Mouse (Mus musculus) lung, embryonic 15.5 days (tissue): ENCODE data around the gene Sccpdh. TPM values are rescaled to one million over a fixed set of nuclear protein-coding genes. Genes with fewer than 3 reads are reported as not detected.
"Not testable (repeated sequence)": the region's sequence is repeated elsewhere in the genome, so short reads cannot be mapped to it uniquely, and the experiment has no call there.

Source experiments
- ATAC-seq: fragments of 200-750 bp; cut with Nextera tagmentation; 2 replicates; pipeline ENCODE4 v1.8.0; 2017; ENCODE audit warnings: moderate number of reproducible peaks, borderline replicate concordance; ENCODE audit not compliant: low FRiP score, low TSS enrichment; ENCODE audit errors: extremely low read depth
- H3K27ac ChIP-seq: fragments of 300-500 bp; sonication (generic); 2 replicates; pipeline ENCODE4 v1.5.1; 2015; ENCODE audit warnings: moderate library complexity, mild to moderate bottlenecking, inconsistent platforms
- H3K27me3 ChIP-seq: fragments of 300-500 bp; sonication (generic); 2 replicates; pipeline ENCODE4 v1.6.1; 2015; ENCODE audit warnings: inconsistent platforms
- H3K36me3 ChIP-seq: fragments of 300-500 bp; sonication (generic); 2 replicates; pipeline ENCODE4 v1.6.1; 2015; ENCODE audit warnings: inconsistent platforms
- H3K4me1 ChIP-seq: fragments of 300-500 bp; sonication (generic); 2 replicates; pipeline ENCODE4 v1.6.1; 2015; ENCODE audit warnings: inconsistent platforms
- H3K4me2 ChIP-seq: fragments of 300-500 bp; sonication (generic); 2 replicates; pipeline ENCODE4 v1.6.1; 2015; ENCODE audit warnings: inconsistent platforms, mild to moderate bottlenecking, moderate library complexity
- H3K4me3 ChIP-seq: fragments of 300-500 bp; sonication (generic); 2 replicates; pipeline ENCODE4 v1.5.1; 2015; ENCODE audit warnings: mild to moderate bottlenecking, inconsistent platforms
- H3K9ac ChIP-seq: fragments of 300-500 bp; sonication (generic); 2 replicates; pipeline ENCODE4 v1.6.1; 2015; ENCODE audit warnings: inconsistent platforms
- H3K9me3 ChIP-seq: fragments of 300-500 bp; sonication (generic); 2 replicates; pipeline ENCODE4 v1.6.1; 2016; ENCODE audit warnings: inconsistent platforms
- WGBS: fragments of 180-500 bp; shearing (Covaris S2); methylation state at CpG from one replicate; pipeline ENCODE4 v1.1.7; 2015; 5-methylcytosine and 5-hydroxymethylcytosine counted together
- polyA plus RNA-seq: library from polyadenylated mRNA; unstranded; fragments of >200 nt; fragmentation: Nextera tagmentation; extraction: Ambion mirVana; gene quantifications from 2 replicates; pipeline ENCODE4 v1.2.1, GENCODE M21; 2015

Gene Sccpdh
- polyA plus RNA-seq, 1 experiment from 2014 or later, result 76.7 TPM

DNA sequence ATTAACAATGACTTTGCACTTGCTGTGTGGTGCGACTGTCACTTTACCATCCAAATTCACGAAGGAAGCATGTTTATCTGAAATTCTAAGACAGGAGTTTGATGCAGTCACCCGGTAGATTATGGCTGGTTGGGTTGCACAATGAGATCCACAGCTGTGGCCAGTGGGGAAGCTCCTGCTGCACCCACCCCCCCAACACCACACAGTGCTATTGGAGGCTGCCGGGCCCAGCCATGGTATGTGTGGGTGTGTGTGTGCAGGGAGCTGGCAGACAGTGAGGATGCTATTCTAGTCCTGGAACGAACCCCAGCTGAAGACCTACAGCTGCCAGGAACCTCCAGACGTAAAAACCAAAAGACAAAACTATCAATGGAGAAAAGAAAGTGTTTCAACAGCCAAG lies 41.4 kb downstream of the Sccpdh start:
- Histone ChIP-seq H3K36me3 (no peaks in the 10 kb centered on the region), H3K27ac (no peak overlapping the region), H3K4me3 (no peak overlapping the region), H3K9me3 (no peaks in the 10 kb centered on the region), H3K4me2 (no peak overlapping the region), H3K4me1 (no peaks in the 10 kb centered on the region), H3K27me3 (no peaks in the 10 kb centered on the region), H3K9ac (no peak overlapping the region)
- ATAC-seq, result no peak
- WGBS, result 56% methylated on average over 6 of the region's 6 CpGs

DNA sequence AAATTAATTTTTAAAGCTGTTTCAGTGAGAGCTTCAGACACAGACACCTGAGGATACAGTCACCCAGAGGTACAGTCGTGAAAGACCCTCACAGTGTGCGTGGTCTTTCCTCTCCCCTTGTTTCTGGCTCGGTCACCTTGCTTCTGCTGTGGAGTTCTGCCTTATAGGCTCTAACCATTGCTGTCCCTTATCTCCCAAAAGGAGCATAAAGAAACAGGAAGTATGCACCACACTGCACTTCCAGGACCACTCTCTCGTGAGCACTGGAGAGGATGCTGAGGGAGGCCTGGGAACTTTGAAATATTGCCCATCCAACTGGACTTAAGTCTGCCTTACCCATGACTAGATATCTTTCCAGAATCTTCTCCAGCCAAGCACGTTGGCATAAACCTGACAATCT lies 42.7 kb downstream of the Sccpdh start:
- Histone ChIP-seq H3K4me3 (no peak overlapping the region), H3K4me1 (no peaks in the 10 kb centered on the region), H3K27me3 (no peaks in the 10 kb centered on the region), H3K9ac (no peak overlapping the region), H3K4me2 (no peak overlapping the region), H3K27ac (no peak overlapping the region), H3K36me3 (no peaks in the 10 kb centered on the region), H3K9me3 (no peaks in the 10 kb centered on the region)
- ATAC-seq, result no peak
- 73% methylated on average over 5 of the region's 5 CpGs for WGBS

DNA sequence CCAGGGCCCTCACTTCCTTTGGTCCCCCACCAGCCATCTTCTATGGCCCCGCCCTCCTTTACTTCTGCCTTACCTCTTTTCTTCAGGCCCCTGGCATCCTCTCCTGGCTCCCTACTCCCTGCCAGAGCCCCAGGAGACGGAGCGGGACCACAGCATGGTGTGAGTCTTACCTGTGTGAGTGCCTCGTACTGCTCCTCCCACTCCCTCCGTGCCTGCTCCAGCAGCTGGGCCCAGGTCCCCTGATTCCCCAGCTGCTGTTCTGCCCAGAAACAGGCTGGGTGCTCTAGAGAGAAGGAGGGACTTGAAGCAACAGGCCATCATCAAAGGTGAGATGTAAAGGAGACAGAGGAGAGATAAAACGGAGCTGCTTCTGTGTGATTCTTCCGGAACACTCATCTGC lies 44.6 kb downstream of the Sccpdh start:
- Histone ChIP-seq H3K4me1 (no peaks in the 10 kb centered on the region), H3K4me2 (no peak overlapping the region), H3K27me3 (no peaks in the 10 kb centered on the region), H3K36me3 (no peaks in the 10 kb centered on the region), H3K9ac (no peak overlapping the region), H3K4me3 (no peak overlapping the region), H3K27ac (no peak overlapping the region), H3K9me3 (no peaks in the 10 kb centered on the region)
- 74% methylated on average over 7 of the region's 7 CpGs for WGBS
- ATAC-seq, result no peak

DNA sequence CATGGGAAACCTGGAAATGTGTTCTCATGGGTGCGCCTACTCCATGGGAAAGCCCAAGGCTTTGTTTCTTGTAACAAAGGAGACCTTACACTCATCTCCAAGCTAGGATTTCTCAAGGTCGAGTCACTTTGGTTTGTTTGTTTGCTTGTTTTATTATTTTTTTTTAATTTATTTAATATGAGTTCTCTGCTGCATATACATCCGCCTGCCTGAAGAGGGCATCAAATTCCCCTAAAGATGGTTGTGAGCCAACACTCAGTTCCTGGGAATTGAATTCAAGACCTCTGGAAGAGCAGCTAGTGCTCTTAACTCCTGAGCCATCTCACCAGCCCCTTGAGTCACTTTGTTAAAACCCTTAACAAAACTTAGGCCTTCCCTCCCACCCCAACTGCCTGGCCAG lies 45.4 kb downstream of the Sccpdh start:
- no peak for ATAC-seq
- Histone ChIP-seq H3K4me1 (no peaks in the 10 kb centered on the region), H3K9ac (no peak overlapping the region), H3K36me3 (no peaks in the 10 kb centered on the region), H3K4me3 (no peak overlapping the region), H3K9me3 (no peaks in the 10 kb centered on the region), H3K27ac (no peak overlapping the region), H3K4me2 (no peak overlapping the region), H3K27me3 (no peaks in the 10 kb centered on the region)
- WGBS, result 78% methylated on average over 3 of the region's 3 CpGs

DNA sequence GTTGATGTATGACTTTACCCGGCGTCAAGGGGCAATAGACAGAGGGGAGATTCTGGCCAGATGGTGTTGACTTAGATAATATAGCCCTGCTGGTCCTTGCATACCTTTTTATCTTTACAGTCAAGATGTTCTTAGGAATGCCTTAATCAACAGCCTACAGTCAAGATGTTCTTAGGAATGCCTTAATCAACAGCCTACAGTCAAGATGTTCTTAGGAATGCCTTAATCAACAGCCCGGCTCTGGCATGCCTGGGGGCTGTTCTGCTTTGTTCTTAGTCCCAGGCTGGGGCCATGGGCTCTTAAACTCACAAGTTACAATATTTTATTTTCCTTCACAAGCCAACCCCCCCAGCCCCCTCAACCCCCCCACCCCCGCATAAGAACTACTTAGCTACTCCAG lies 47.3 kb downstream of the Sccpdh start:
- H3K4me1 ChIP-seq, H3K9me3 ChIP-seq, H3K9ac ChIP-seq, ATAC-seq, H3K4me3 ChIP-seq, H3K27me3 ChIP-seq, H3K4me2 ChIP-seq, H3K27ac ChIP-seq, H3K36me3 ChIP-seq: not testable (repeated sequence)
- 58% methylated on average over 4 of the region's 4 CpGs for WGBS

DNA sequence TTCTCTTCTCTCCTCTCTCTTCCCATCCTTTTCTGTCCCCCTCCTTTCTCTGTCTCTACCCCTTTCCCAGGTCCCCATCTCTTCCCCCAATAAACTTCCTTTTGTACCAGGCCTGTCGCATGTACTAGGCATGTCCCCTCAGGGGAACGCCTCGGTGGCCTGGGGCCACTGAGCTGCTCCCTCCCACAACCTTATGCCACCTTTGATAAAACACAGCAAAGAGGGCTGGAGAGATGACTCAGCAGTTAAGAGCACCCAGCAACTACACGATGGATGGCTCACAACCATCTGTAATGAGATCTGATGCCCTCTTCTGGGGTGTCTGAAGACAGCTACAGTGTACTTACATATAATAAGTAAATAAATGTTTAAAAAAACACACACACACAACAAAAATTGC lies 47.8 kb downstream of the Sccpdh start:
- Histone ChIP-seq H3K4me2 (no peak overlapping the region), H3K9ac (no peak overlapping the region), H3K27me3 (no peaks in the 10 kb centered on the region), H3K36me3 (no peaks in the 10 kb centered on the region), H3K9me3 (no peaks in the 10 kb centered on the region), H3K4me1 (no peaks in the 10 kb centered on the region), H3K4me3 (no peak overlapping the region), H3K27ac (no peak overlapping the region)
- no peak for ATAC-seq
- WGBS, result 87% methylated on average over 4 of the region's 4 CpGs

DNA sequence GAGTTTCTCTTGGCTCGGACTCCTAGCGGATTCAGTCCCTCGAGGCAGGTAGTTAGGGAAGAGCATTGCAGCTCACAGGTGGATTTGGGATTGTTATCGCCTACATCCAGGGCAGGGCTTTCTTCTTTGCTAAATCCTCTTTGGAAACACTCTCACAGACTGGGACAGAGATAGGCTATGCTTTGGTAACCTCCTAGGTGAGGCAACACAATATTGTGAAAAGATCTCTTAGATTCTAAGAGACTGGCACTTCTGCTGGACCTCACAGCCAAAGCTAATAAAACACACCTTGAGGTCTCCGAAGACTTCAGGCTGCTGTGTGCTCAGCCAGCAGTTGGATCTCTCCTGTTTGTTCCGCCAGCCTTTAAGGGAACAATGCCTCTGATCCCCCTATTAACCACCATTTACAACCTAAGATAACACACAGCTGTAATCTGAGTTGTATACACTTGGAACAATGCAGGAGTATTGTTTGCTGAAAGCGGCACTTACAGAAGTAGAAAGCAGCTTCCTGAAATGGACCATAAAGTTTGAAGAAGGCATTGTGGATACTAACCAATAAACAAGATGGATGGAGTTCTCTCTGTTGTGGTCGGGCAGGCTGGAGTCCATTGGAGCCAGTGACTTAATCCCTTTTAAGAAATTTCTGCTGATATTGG lies 54.9 kb downstream of the Sccpdh start:
- H3K36me3 ChIP-seq, result no peaks in the 10 kb centered on the region
- no peak overlapping the region for H3K9ac ChIP-seq
- ATAC-seq, result no peak
- H3K9me3 ChIP-seq, result no peaks in the 10 kb centered on the region
- no peaks in the 10 kb centered on the region for H3K27me3 ChIP-seq
- no peak overlapping the region for H3K27ac ChIP-seq
- H3K4me2 ChIP-seq, result no peak overlapping the region
- 59% methylated on average over 8 of the region's 8 CpGs for WGBS
- no peak overlapping the region for H3K4me3 ChIP-seq
- H3K4me1 ChIP-seq, result no peaks in the 10 kb centered on the region

DNA sequence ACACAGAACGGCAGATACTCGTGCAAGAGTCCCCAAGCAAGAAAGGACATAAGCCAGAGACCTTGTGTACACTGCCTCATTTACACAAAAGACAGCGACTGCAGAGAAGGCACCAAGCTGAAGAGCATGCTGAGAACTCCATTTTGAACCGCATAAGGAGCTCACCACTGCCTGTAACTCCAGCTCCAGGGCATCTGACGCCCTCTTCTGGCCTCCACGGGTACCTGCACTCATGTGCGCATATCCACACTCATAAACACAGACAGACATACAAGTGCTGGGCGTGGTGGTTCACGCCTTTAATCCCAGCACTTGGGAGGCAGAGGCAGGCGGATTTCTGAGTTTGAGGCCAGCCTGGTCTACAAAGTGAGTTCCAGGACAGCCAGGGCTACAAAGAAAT lies 60.7 kb downstream of the Sccpdh start:
- H3K4me1 ChIP-seq, result no peaks in the 10 kb centered on the region
- ATAC-seq, result no peak
- H3K4me2 ChIP-seq, result no peak overlapping the region
- H3K9me3 ChIP-seq, result no peaks in the 10 kb centered on the region
- H3K36me3 ChIP-seq, result no peaks in the 10 kb centered on the region
- WGBS, result 88% methylated on average over 10 of the region's 10 CpGs
- no peak overlapping the region for H3K9ac ChIP-seq
- H3K27ac ChIP-seq, result no peak overlapping the region
- H3K27me3 ChIP-seq, result no peaks in the 10 kb centered on the region
- H3K4me3 ChIP-seq, result no peak overlapping the region

DNA sequence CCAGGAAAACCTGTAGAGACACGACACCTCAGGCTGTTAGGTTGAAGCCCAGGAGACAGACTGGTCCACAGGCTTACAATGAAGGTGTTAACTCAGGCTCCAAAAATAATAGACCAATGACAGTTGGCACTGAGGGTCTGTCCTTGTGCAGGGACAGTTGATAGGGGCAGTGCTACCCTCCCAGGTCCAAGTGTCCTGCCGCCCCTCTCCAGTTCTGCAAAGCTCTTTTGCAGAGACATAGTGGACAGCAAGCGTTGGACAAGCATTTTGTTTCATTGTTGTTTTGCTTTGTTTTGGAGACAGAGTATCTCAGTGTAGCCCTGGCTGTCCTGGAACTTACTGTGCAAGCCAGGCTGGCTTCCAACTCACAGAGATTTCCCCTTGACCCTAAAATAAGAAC lies 63.4 kb downstream of the Sccpdh start:
- 82% methylated on average over 3 of the region's 3 CpGs for WGBS
- no peaks in the 10 kb centered on the region for H3K9me3 ChIP-seq

DNA sequence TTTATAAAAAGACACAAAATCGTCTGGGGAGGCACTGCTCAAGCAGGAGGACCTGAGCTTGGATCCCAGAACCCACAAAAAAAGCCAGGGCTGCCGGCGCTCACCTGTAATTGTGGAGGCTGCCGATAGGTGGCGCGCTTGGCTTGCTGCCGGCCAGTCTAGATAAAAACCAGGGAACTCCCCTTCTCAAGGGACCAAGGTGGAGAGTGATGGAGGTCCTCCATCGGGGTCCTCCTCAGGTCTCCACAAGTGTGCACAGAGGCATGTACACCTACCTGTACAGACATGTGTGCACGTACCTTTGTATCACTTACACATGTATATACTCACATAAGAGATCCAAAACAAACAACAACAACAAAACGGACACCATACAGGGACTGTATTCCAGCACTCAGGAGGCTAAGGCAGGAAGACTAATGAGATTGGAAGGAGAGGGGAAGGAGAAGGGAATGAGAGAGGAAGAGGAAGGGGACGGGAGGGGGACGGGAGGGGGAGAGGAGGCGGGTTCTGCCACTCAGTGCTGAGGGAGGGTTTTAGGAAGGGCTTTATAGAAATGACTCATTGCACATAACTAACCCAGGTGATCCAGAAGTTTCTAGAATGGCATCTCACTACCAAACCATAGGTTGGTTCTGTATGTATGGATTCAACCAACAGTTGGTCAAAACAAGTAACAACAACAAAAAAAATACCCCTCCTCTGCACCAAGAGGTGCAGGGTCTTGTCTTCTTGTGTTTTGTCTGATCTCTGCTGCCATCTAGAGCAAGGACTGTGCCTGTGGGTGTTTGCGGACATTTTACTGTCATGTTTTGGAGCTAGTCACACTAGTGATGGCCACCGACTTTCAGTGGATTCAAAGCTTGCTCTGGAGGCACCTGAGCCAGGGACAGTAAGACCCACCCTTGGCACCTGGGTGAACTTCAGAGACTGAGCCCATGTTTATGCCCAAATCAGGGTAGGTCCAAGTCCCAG lies 66.8 kb downstream of the Sccpdh start:
- Histone ChIP-seq H3K4me3 (no peak overlapping the region), H3K4me1 (no peaks in the 10 kb centered on the region), H3K9ac (no peak overlapping the region), H3K27ac (no peak overlapping the region), H3K4me2 (no peak overlapping the region), H3K9me3 (no peaks in the 10 kb centered on the region), H3K36me3 (no peaks in the 10 kb centered on the region), H3K27me3 (no peaks in the 10 kb centered on the region)
- ATAC-seq, result no peak
- WGBS, result 30% methylated on average over 15 of the region's 15 CpGs

More for the DNA sequence above, 63.4 kb downstream of the Sccpdh start:
- ATAC-seq, result no peak
- Histone ChIP-seq H3K4me1 (no peaks in the 10 kb centered on the region), H3K27me3 (no peaks in the 10 kb centered on the region), H3K9ac (no peak overlapping the region), H3K27ac (no peak overlapping the region), H3K4me2 (no peak overlapping the region), H3K4me3 (no peak overlapping the region), H3K36me3 (no peaks in the 10 kb centered on the region)

DNA sequence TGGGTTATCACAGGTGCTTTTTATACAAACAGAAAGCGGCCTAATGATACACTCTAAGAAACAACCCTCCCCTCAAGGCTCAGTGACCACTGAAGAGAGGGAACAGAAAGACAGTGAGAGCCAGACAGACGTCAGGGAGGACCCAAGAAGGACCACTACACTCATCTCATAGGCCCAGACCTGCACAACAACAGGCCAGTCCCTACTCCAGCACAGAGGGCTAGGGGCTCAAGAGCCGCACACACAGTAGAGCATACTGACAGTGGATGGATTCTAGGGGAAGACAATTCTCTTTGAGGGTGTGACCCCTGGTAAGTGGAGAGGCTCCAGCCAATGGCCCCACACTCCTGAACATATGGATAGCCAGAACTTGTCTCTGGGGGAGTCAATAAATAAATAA lies 68.5 kb downstream of the Sccpdh start:
- Histone ChIP-seq H3K36me3 (no peaks in the 10 kb centered on the region), H3K27ac (no peak overlapping the region), H3K9me3 (no peaks in the 10 kb centered on the region), H3K4me1 (no peaks in the 10 kb centered on the region), H3K27me3 (no peaks in the 10 kb centered on the region), H3K9ac (no peak overlapping the region), H3K4me3 (no peak overlapping the region), H3K4me2 (no peak overlapping the region)
- 76% methylated on average over 3 of the region's 3 CpGs for WGBS
- ATAC-seq, result no peak
